Mouse (Mus musculus): ENCODE data around the gene Vegfa.

- TF ChIP-seq POLR2A (IDR thresholded peaks at IDR 0.05; ENCODE audit: insufficient read length, low read depth) (no peak), POLR2AphosphoS2 (IDR thresholded peaks at IDR 0.05; ENCODE audit: insufficient read length, low read depth) (no peak), MYOD1 (IDR thresholded peaks at IDR 0.05; ENCODE audit: control insufficient read depth in 1 of 3, insufficient read length in 2 of 3, low read depth in 2 of 3) (no peak), SRF (IDR thresholded peaks at IDR 0.05; ENCODE audit: control insufficient read depth, insufficient read length, low read depth) (no peak), TCF12 (IDR thresholded peaks at IDR 0.05; ENCODE audit: insufficient read depth, poor library complexity, severe bottlenecking) (no peak), MAX (IDR thresholded peaks at IDR 0.05; ENCODE audit: low read depth) (no peak), MYOG (IDR thresholded peaks at IDR 0.05; ENCODE audit: control insufficient read depth in 1 of 3, insufficient read depth in 1 of 3, insufficient read length in 2 of 3, low read depth in 2 of 3) (no peak), E2F4 (IDR thresholded peaks at IDR 0.05; ENCODE audit: insufficient read depth) (no peak), USF1 (IDR thresholded peaks at IDR 0.05; ENCODE audit: low read depth) (no peak), TCF3 (IDR thresholded peaks at IDR 0.05; ENCODE audit: insufficient read length, low read depth) (no peak), CEBPB (IDR thresholded peaks at IDR 0.05; ENCODE audit: insufficient read depth, poor library complexity, severe bottlenecking) (no peak), REST (IDR thresholded peaks at IDR 0.05; ENCODE audit: insufficient read depth, insufficient read length) (no peak)
These were observed 9.1 kb upstream of the Vegfa start for GRCm38 (mm10) chr17:46041223-46041622.

Data from myocyte (in vitro differentiated cells).